In the genomic region with DNA sequence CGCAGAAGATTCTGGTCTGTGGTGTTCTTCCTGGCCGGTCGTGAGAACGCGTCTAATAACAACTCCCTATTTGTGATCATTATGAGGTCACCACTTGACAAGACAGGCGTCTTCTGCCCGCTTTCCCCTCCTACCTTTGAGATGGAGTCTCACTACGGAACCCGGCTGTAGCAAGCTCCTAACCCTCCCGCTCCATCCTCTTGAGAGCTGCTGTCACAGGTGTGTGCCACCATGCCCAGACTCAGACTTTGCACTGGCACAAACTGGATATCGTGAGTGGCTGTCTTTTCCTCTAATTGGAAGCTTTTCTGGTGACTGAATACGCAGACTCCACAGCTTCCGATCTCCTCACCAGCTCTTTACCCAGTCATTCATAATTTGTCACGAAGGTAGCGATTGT, we compare ENCODE assay signal across 19 mouse cellular contexts.
"Had no signal": no experiment of that assay in that cellular context is flagged by ENCODE, and none has a peak within 500 bp of the region (broad histone marks: within the 10 kb centered on the region; RNA-seq: fewer than 3 reads in every experiment).

No protein-coding gene starts in this region.

- H3K4me3 ChIP-seq: midbrain, embryonic 13.5 days; midbrain, embryonic 15.5 days; myocyte; neural tube, embryonic 13.5 days; neural tube, embryonic 15.5 days had no signal

- DNase-seq: lung, adult 18-20 months; lung, embryonic 14.5 days; lung, postnatal 10 days; lung, postnatal 4 days; retina, postnatal 1 day; right cerebral cortex, adult 18-20 months; right cerebral cortex, postnatal 25 days; right cerebral cortex, postnatal 4 days; spleen, adult 18-20 months; thymus, adult 18-20 months; thymus, postnatal 14 days; thymus, postnatal 36 days had no signal

- H3K27me3 ChIP-seq: midbrain, embryonic 13.5 days; midbrain, embryonic 15.5 days; neural tube, embryonic 13.5 days; neural tube, embryonic 15.5 days had no signal

- H3K36me3 ChIP-seq: midbrain, embryonic 13.5 days; midbrain, embryonic 15.5 days; neural tube, embryonic 13.5 days; neural tube, embryonic 15.5 days had no signal

- H3K9me3 ChIP-seq: midbrain, embryonic 13.5 days; midbrain, embryonic 15.5 days; neural tube, embryonic 15.5 days had no signal

- H3K4me1 ChIP-seq: midbrain, embryonic 13.5 days; midbrain, embryonic 15.5 days; neural tube, embryonic 13.5 days; neural tube, embryonic 15.5 days had no signal

- H3K9ac ChIP-seq: liver, embryonic 14.5 days; lung, embryonic 14.5 days; midbrain, embryonic 13.5 days; midbrain, embryonic 15.5 days; neural tube, embryonic 13.5 days; neural tube, embryonic 15.5 days had no signal

- H3K4me2 ChIP-seq: lung, embryonic 14.5 days; midbrain, embryonic 11.5 days; midbrain, embryonic 13.5 days; midbrain, embryonic 15.5 days; neural tube, embryonic 13.5 days; neural tube, embryonic 15.5 days had no signal

- H3K27ac ChIP-seq: liver, embryonic 14.5 days; midbrain, embryonic 13.5 days; midbrain, embryonic 15.5 days; neural tube, embryonic 13.5 days; neural tube, embryonic 15.5 days had no signal

- ATAC-seq: midbrain, embryonic 13.5 days; midbrain, embryonic 15.5 days had no signal
